Mouse (Mus musculus): ENCODE results near the gene Hoxd12. TPM values are rescaled to one million over a fixed set of nuclear protein-coding genes. Genes with fewer than 3 reads are reported as not detected.

Gene Hoxd12
- polyA plus RNA-seq, 1 experiment from 2014 or later, result 0.49 TPM

- ATAC-seq (replicated peaks; ENCODE audit: low FRiP score) (no peak), DNase-seq (ENCODE audit: low spot score) (peak; percentile 31)
- H3K9me3 ChIP-seq (ENCODE audit: control insufficient read depth, low read length), result no peaks in the 10 kb centered on the region
- H3K27me3 ChIP-seq (replicated peaks; ENCODE audit: control insufficient read depth, insufficient read depth, low read length), result peaks cover 98% of the 10 kb centered on the region
- H3K36me3 ChIP-seq (ENCODE audit: control insufficient read depth, insufficient read depth, low read length), result no peaks in the 10 kb centered on the region
- WGBS, result 31% methylated on average over 6 of the region's 6 CpGs
- no peak overlapping the region for H3K4me2 ChIP-seq
- H3K27ac ChIP-seq (ENCODE audit: low read depth, low read length), result no peak overlapping the region
- H3K4me3 ChIP-seq (ENCODE audit: low read depth, low read length), result no peak overlapping the region
- peaks cover 10% of the 10 kb centered on the region; the same call in 1 of the 2 replicates for H3K4me1 ChIP-seq (replicated peaks; ENCODE audit: control insufficient read depth, insufficient read depth, low read length)
- H3K9ac ChIP-seq (ENCODE audit: low read depth, low read length), result no peak overlapping the region
Measured at GRCm38 (mm10) chr2:74702820-74703219, 28.0 kb downstream of the Hoxd12 start.

GRCm38 (mm10) chr2:74703317-74703716 lies 28.5 kb downstream of the Hoxd12 start:
- no peak for DNase-seq (ENCODE audit: low spot score)
- H3K9ac ChIP-seq (ENCODE audit: low read depth, low read length), result no peak overlapping the region
- no peaks in the 10 kb centered on the region for H3K36me3 ChIP-seq (ENCODE audit: control insufficient read depth, insufficient read depth, low read length)
- WGBS, result 13% methylated on average over 10 of the region's 10 CpGs
- no peak overlapping the region for H3K4me3 ChIP-seq (ENCODE audit: low read depth, low read length)
- peaks cover 98% of the 10 kb centered on the region for H3K27me3 ChIP-seq (replicated peaks; ENCODE audit: control insufficient read depth, insufficient read depth, low read length)
- no peak overlapping the region for H3K4me2 ChIP-seq
- H3K27ac ChIP-seq (ENCODE audit: low read depth, low read length), result no peak overlapping the region
- no peaks in the 10 kb centered on the region for H3K9me3 ChIP-seq (ENCODE audit: control insufficient read depth, low read length)
- peaks cover 10% of the 10 kb centered on the region; the same call in 1 of the 2 replicates for H3K4me1 ChIP-seq (replicated peaks; ENCODE audit: control insufficient read depth, insufficient read depth, low read length)
- no peak for ATAC-seq (replicated peaks; ENCODE audit: low FRiP score)

- Histone ChIP-seq H3K36me3 (ENCODE audit: control insufficient read depth, insufficient read depth, low read length) (no peaks in the 10 kb centered on the region), H3K9ac (ENCODE audit: low read depth, low read length) (no peak overlapping the region), H3K4me2 (no peak overlapping the region), H3K9me3 (ENCODE audit: control insufficient read depth, low read length) (no peaks in the 10 kb centered on the region), H3K27me3 (replicated peaks; ENCODE audit: control insufficient read depth, insufficient read depth, low read length) (peaks cover 98% of the 10 kb centered on the region), H3K4me3 (ENCODE audit: low read depth, low read length) (no peak overlapping the region), H3K27ac (ENCODE audit: low read depth, low read length) (no peak overlapping the region), H3K4me1 (replicated peaks; ENCODE audit: control insufficient read depth, insufficient read depth, low read length) (peaks cover 10% of the 10 kb centered on the region; the same call in 1 of the 2 replicates)
- DNase-seq (ENCODE audit: low spot score) (peak; percentile 37), ATAC-seq (replicated peaks; ENCODE audit: low FRiP score) (no peak)
- WGBS, result 5% methylated on average over 26 of the region's 26 CpGs
Measured at GRCm38 (mm10) chr2:74703720-74704392, 29.0 kb downstream of the Hoxd12 start.

GRCm38 (mm10) chr2:74704393-74704998 lies 29.7 kb downstream of the Hoxd12 start, which contains the start of gene Hoxd8:
Gene Hoxd8 (plus strand): TSS chr2:74704615.
- H3K27ac ChIP-seq (ENCODE audit: low read depth, low read length), result no peak within 1 kb of the TSS
- peak; percentile 48 for DNase-seq (ENCODE audit: low spot score)
- 3% methylated on average over 31 of the region's 52 CpGs for WGBS
- no peak for ATAC-seq (replicated peaks; ENCODE audit: low FRiP score)
- peaks cover 10% of the 10 kb centered on the region; the same call in 1 of the 2 replicates for H3K4me1 ChIP-seq (replicated peaks; ENCODE audit: control insufficient read depth, insufficient read depth, low read length)
- H3K9me3 ChIP-seq (ENCODE audit: control insufficient read depth, low read length), result no peaks in the 10 kb centered on the region
- peak within 1 kb of the TSS; percentile 71 for H3K4me2 ChIP-seq
- H3K36me3 ChIP-seq (ENCODE audit: control insufficient read depth, insufficient read depth, low read length), result no peaks in the 10 kb centered on the region
- peak within 1 kb of the TSS; percentile 51 for H3K4me3 ChIP-seq (ENCODE audit: low read depth, low read length)
- peaks cover 98% of the 10 kb centered on the region for H3K27me3 ChIP-seq (replicated peaks; ENCODE audit: control insufficient read depth, insufficient read depth, low read length)
- H3K9ac ChIP-seq (ENCODE audit: low read depth, low read length), result peak within 1 kb of the TSS; percentile 34; the same call in 1 of the 2 replicates

GRCm38 (mm10) chr2:74704999-74705466 lies 30.2 kb downstream of the Hoxd12 start:
- no peaks in the 10 kb centered on the region for H3K36me3 ChIP-seq (ENCODE audit: control insufficient read depth, insufficient read depth, low read length)
- H3K9ac ChIP-seq (ENCODE audit: low read depth, low read length), result peak overlapping the region; percentile 34; the same call in 1 of the 2 replicates
- WGBS, result 1% methylated on average over 38 of the region's 66 CpGs
- H3K27ac ChIP-seq (ENCODE audit: low read depth, low read length), result no peak overlapping the region
- H3K4me2 ChIP-seq, result peak overlapping the region; percentile 71
- no peaks in the 10 kb centered on the region for H3K9me3 ChIP-seq (ENCODE audit: control insufficient read depth, low read length)
- H3K4me3 ChIP-seq (ENCODE audit: low read depth, low read length), result peak overlapping the region; percentile 51
- peaks cover 98% of the 10 kb centered on the region for H3K27me3 ChIP-seq (replicated peaks; ENCODE audit: control insufficient read depth, insufficient read depth, low read length)
- DNase-seq (ENCODE audit: low spot score) (peak; percentile 56), ATAC-seq (replicated peaks; ENCODE audit: low FRiP score) (0 out of 2 replicates have a peak, but pooled peaks have one; percentile 34)
- H3K4me1 ChIP-seq (replicated peaks; ENCODE audit: control insufficient read depth, insufficient read depth, low read length), result peaks cover 10% of the 10 kb centered on the region; the same call in 1 of the 2 replicates

- Histone ChIP-seq H3K4me2 (peak overlapping the region; percentile 71), H3K4me1 (replicated peaks; ENCODE audit: control insufficient read depth, insufficient read depth, low read length) (peaks cover 10% of the 10 kb centered on the region; the same call in 1 of the 2 replicates), H3K9me3 (ENCODE audit: control insufficient read depth, low read length) (no peaks in the 10 kb centered on the region), H3K27ac (ENCODE audit: low read depth, low read length) (no peak overlapping the region), H3K4me3 (ENCODE audit: low read depth, low read length) (peak overlapping the region; percentile 51), H3K36me3 (ENCODE audit: control insufficient read depth, insufficient read depth, low read length) (no peaks in the 10 kb centered on the region), H3K27me3 (replicated peaks; ENCODE audit: control insufficient read depth, insufficient read depth, low read length) (peaks cover 98% of the 10 kb centered on the region), H3K9ac (ENCODE audit: low read depth, low read length) (peak overlapping the region; percentile 34; the same call in 1 of the 2 replicates)
- under 1% methylated on average over 77 of the region's 85 CpGs for WGBS
- no peak for ATAC-seq (replicated peaks; ENCODE audit: low FRiP score)
- DNase-seq (ENCODE audit: low spot score), result peak; percentile 59
Measured at GRCm38 (mm10) chr2:74705467-74706089, 30.8 kb downstream of the Hoxd12 start.

- WGBS, result 4% methylated on average over 13 of the region's 13 CpGs
- no peak overlapping the region for H3K4me2 ChIP-seq
- peaks cover 10% of the 10 kb centered on the region; the same call in 1 of the 2 replicates for H3K4me1 ChIP-seq (replicated peaks; ENCODE audit: control insufficient read depth, insufficient read depth, low read length)
- peaks cover 98% of the 10 kb centered on the region for H3K27me3 ChIP-seq (replicated peaks; ENCODE audit: control insufficient read depth, insufficient read depth, low read length)
- H3K36me3 ChIP-seq (ENCODE audit: control insufficient read depth, insufficient read depth, low read length), result no peaks in the 10 kb centered on the region
- no peak overlapping the region for H3K9ac ChIP-seq (ENCODE audit: low read depth, low read length)
- no peak overlapping the region for H3K4me3 ChIP-seq (ENCODE audit: low read depth, low read length)
- ATAC-seq (replicated peaks; ENCODE audit: low FRiP score), result no peak
- peak; percentile 30 for DNase-seq (ENCODE audit: low spot score)
- no peaks in the 10 kb centered on the region for H3K9me3 ChIP-seq (ENCODE audit: control insufficient read depth, low read length)
- H3K27ac ChIP-seq (ENCODE audit: low read depth, low read length), result no peak overlapping the region
Measured at GRCm38 (mm10) chr2:74706393-74706960, 31.7 kb downstream of the Hoxd12 start.

GRCm38 (mm10) chr2:74707599-74707998 lies 32.8 kb downstream of the Hoxd12 start:
- Histone ChIP-seq H3K4me2 (no peak overlapping the region), H3K4me3 (ENCODE audit: low read depth, low read length) (no peak overlapping the region), H3K9ac (ENCODE audit: low read depth, low read length) (no peak overlapping the region), H3K9me3 (ENCODE audit: control insufficient read depth, low read length) (no peaks in the 10 kb centered on the region), H3K27me3 (replicated peaks; ENCODE audit: control insufficient read depth, insufficient read depth, low read length) (peaks cover 99% of the 10 kb centered on the region), H3K4me1 (replicated peaks; ENCODE audit: control insufficient read depth, insufficient read depth, low read length) (peaks cover 10% of the 10 kb centered on the region; the same call in 1 of the 2 replicates), H3K27ac (ENCODE audit: low read depth, low read length) (no peak overlapping the region), H3K36me3 (ENCODE audit: control insufficient read depth, insufficient read depth, low read length) (no peaks in the 10 kb centered on the region)
- WGBS, result 24% methylated on average over 7 of the region's 7 CpGs
- DNase-seq (ENCODE audit: low spot score) (no peak), ATAC-seq (replicated peaks; ENCODE audit: low FRiP score) (no peak)

Measured in liver, embryonic 11.5 days (tissue).